Mouse (Mus musculus) Patski (cell line): Measurements from ENCODE around the gene Pdzph1. TPM values are rescaled to one million over a fixed set of nuclear protein-coding genes. Genes with fewer than 3 reads are reported as not detected.

Source experiments
- ATAC-seq: fragments of 100-300 bp; one replicate; pipeline ENCODE4 v1.8.0; 2021
- CTCF ChIA-PET: fragments of 350-600 bp; sonication (Branson Sonifier 250); formaldehyde crosslinking; loops from one replicate; lab custom pipeline; 2022; ENCODE audit warnings: inconsistent platforms; lab: Charles Lee
- POLR2A ChIA-PET: fragments of 350-600 bp; sonication (Branson Sonifier 250); formaldehyde crosslinking; loops from one replicate; lab custom pipeline; 2022; ENCODE audit warnings: antibody characterized with exemption, inconsistent platforms; lab: Charles Lee
- DNase-seq: peaks from one replicate; pipeline ENCODE4 v3.0.0-alpha.2; 2011; ENCODE audit warnings: low read depth, low spot score
- H3K27me3 ChIP-seq: fragments of 371-371 bp; one replicate; pipeline ENCODE4 v1.5.1; 2021
- CTCF ChIP-seq: fragments of 100-300 bp; IDR thresholded peaks from one replicate; pipeline ENCODE4 v1.5.1; 2021
- in situ Hi-C: fragments of 300-500 bp; cut with MboI; formaldehyde crosslinking; loops from 3 replicates; pipeline ENCODE4 v1.11.1; 2018; ENCODE audit warnings: low pct_unique_long_range_greater_than_20kb, mixed read lengths
- polyA plus RNA-seq: library from polyadenylated mRNA; unstranded; gene quantifications from one replicate; pipeline ENCODE4 v1.2.3, GENCODE M21; 2021

Gene Pdzph1
- not detected for polyA plus RNA-seq

GRCm38 (mm10) chr17:58991275-58991674 lies at the start of gene Pdzph1:
Gene Pdzph1, minus strand, starts transcription at chr17:58991375.
- ChIA-PET POLR2A (no interaction called here), CTCF (interaction anchor here (0.9 to 1.7 kb wide), 2 partner anchors 8 to 12 kb away, joined by 3 to 4 read pairs; no protein-coding TSS in a partner anchor)
- DNase-seq (no peak), ATAC-seq (no peak)
- H3K27me3 ChIP-seq: peaks cover 43% of the 10 kb centered on the region
- in situ Hi-C loops: no loop called here
- TF ChIP-seq CTCF: no peak

GRCm38 (mm10) chr17:59039754-59040153 lies 48.6 kb upstream of the Pdzph1 start:
- DNase-seq: peak; percentile 10
- POLR2A ChIA-PET: no interaction called here
- peaks cover 18% of the 10 kb centered on the region for H3K27me3 ChIP-seq
- peak; percentile 45 for TF ChIP-seq CTCF
- in situ Hi-C loops: loop anchor here (5.0 kb wide), 1 partner anchor 63 kb away; no protein-coding TSS in a partner anchor
- CTCF ChIA-PET: interaction anchor here (1.4 to 2.3 kb wide), 2 partner anchors 10 to 12 kb away, joined by 3 to 8 read pairs; no protein-coding TSS in a partner anchor
- peak; percentile 60 for ATAC-seq

- no peak for TF ChIP-seq CTCF
- CTCF ChIA-PET: no interaction called here
- peaks cover 21% of the 10 kb centered on the region for H3K27me3 ChIP-seq
- POLR2A ChIA-PET: no interaction called here
- no peak for ATAC-seq
- no peak for DNase-seq
- in situ Hi-C loops: no loop called here
These were observed 42.3 kb upstream of the Pdzph1 start for GRCm38 (mm10) chr17:59033445-59033844.

GRCm38 (mm10) chr17:59026336-59026735 lies 35.2 kb upstream of the Pdzph1 start:
- H3K27me3 ChIP-seq: peaks cover 3% of the 10 kb centered on the region
- TF ChIP-seq CTCF: no peak
- POLR2A ChIA-PET: no interaction called here
- ATAC-seq (no peak), DNase-seq (no peak)
- CTCF ChIA-PET: interaction anchor here (2.8 kb wide), 1 partner anchor 13 kb away, joined by 8 read pairs; no protein-coding TSS in a partner anchor
- in situ Hi-C loops: no loop called here

GRCm38 (mm10) chr17:59024502-59024901 lies 33.3 kb upstream of the Pdzph1 start:
- CTCF ChIA-PET: interaction anchor here (1.1 kb wide), 1 partner anchor 8 kb away, joined by 3 read pairs; no protein-coding TSS in a partner anchor
- no peak for DNase-seq
- POLR2A ChIA-PET: no interaction called here
- ATAC-seq: no peak
- in situ Hi-C loops: no loop called here
- H3K27me3 ChIP-seq: peaks cover 3% of the 10 kb centered on the region
- no peak for TF ChIP-seq CTCF

GRCm38 (mm10) chr17:59023971-59024370 lies 32.8 kb upstream of the Pdzph1 start:
- in situ Hi-C loops: no loop called here
- peaks cover 3% of the 10 kb centered on the region for H3K27me3 ChIP-seq
- ChIA-PET POLR2A (no interaction called here), CTCF (interaction anchor here (1.1 kb wide), 1 partner anchor 8 kb away, joined by 3 read pairs; no protein-coding TSS in a partner anchor)
- DNase-seq (no peak), ATAC-seq (peak; percentile 80)
- no peak for TF ChIP-seq CTCF

- TF ChIP-seq CTCF: no peak
- no peak for ATAC-seq
- no peaks in the 10 kb centered on the region for H3K27me3 ChIP-seq
- in situ Hi-C loops: no loop called here
- CTCF ChIA-PET: no interaction called here
- DNase-seq: no peak
- POLR2A ChIA-PET: no interaction called here
These were observed 27.5 kb upstream of the Pdzph1 start for GRCm38 (mm10) chr17:59018666-59019065.

GRCm38 (mm10) chr17:59013091-59013459 lies 21.9 kb upstream of the Pdzph1 start, which contains the start of gene Nudt12:
Gene Nudt12, minus strand, starts transcription at chr17:59013372.
- ChIA-PET CTCF (no interaction called here), POLR2A (no interaction called here)
- in situ Hi-C loops: no loop called here
- peak; percentile 100 for ATAC-seq
- TF ChIP-seq CTCF: no peak
- H3K27me3 ChIP-seq: no peaks in the 10 kb centered on the region
- no peak for DNase-seq

GRCm38 (mm10) chr17:59012421-59013090 lies 21.4 kb upstream of the Pdzph1 start:
- POLR2A ChIA-PET: no interaction called here
- in situ Hi-C loops: no loop called here
- H3K27me3 ChIP-seq: no peaks in the 10 kb centered on the region
- CTCF ChIA-PET: no interaction called here
- TF ChIP-seq CTCF: no peak
- DNase-seq (no peak), ATAC-seq (peak; percentile 21)

GRCm38 (mm10) chr17:59011546-59012307 lies 20.6 kb upstream of the Pdzph1 start:
- no peaks in the 10 kb centered on the region for H3K27me3 ChIP-seq
- CTCF ChIA-PET: no interaction called here
- no peak for ATAC-seq
- in situ Hi-C loops: no loop called here
- POLR2A ChIA-PET: no interaction called here
- no peak for DNase-seq
- no peak for TF ChIP-seq CTCF

- DNase-seq (no peak), ATAC-seq (no peak)
- in situ Hi-C loops: no loop called here
- POLR2A ChIA-PET: no interaction called here
- CTCF ChIA-PET: interaction anchor here (1.7 kb wide), 1 partner anchor 13 kb away, joined by 4 read pairs; no protein-coding TSS in a partner anchor
- peaks cover 35% of the 10 kb centered on the region for H3K27me3 ChIP-seq
- no peak for TF ChIP-seq CTCF
These were observed 17.9 kb downstream of the Pdzph1 start for GRCm38 (mm10) chr17:58973237-58973636.
